Mouse (Mus musculus) left cerebral cortex, adult 11 months (tissue): ENCODE results near the gene Wars.

Experiments used
- DNase-seq: peaks from one replicate; pipeline ENCODE4 v3.0.0; 2022; ENCODE audit warnings: low spot score

Wars gene

GRCm38 (mm10) chr12:108825561-108826224, 68.3 kb downstream of the Wars start:
- no peak for DNase-seq

- DNase-seq: no peak
Observed at GRCm38 (mm10) chr12:108824225-108824874, 69.6 kb downstream of the Wars start.

GRCm38 (mm10) chr12:108823036-108823435, 70.9 kb downstream of the Wars start:
- no peak for DNase-seq

GRCm38 (mm10) chr12:108820461-108820860, 73.5 kb downstream of the Wars start:
- no peak for DNase-seq

- no peak for DNase-seq
Observed at GRCm38 (mm10) chr12:108816569-108816968, 77.4 kb downstream of the Wars start.

GRCm38 (mm10) chr12:108814470-108814869, 79.5 kb downstream of the Wars start:
- no peak for DNase-seq

- no peak for DNase-seq
Observed at GRCm38 (mm10) chr12:108812463-108812862, 81.5 kb downstream of the Wars start.

- no peak for DNase-seq
Observed at GRCm38 (mm10) chr12:108811133-108811532, 82.8 kb downstream of the Wars start.

GRCm38 (mm10) chr12:108810309-108810708, 83.7 kb downstream of the Wars start:
- DNase-seq: no peak
